Mouse (Mus musculus) lung, postnatal 4 days (tissue): ENCODE measurements around the gene Fgfr2.

Experiments used
- DNase-seq, 2 experiments: peaks; one replicate each; pipeline ENCODE4 v3.0.0; 2021

Fgfr2 gene

GRCm38 (mm10) chr7:132198806-132199205, 924.3 kb downstream of the Fgfr2 start:
- no peak for DNase-seq

DNA sequence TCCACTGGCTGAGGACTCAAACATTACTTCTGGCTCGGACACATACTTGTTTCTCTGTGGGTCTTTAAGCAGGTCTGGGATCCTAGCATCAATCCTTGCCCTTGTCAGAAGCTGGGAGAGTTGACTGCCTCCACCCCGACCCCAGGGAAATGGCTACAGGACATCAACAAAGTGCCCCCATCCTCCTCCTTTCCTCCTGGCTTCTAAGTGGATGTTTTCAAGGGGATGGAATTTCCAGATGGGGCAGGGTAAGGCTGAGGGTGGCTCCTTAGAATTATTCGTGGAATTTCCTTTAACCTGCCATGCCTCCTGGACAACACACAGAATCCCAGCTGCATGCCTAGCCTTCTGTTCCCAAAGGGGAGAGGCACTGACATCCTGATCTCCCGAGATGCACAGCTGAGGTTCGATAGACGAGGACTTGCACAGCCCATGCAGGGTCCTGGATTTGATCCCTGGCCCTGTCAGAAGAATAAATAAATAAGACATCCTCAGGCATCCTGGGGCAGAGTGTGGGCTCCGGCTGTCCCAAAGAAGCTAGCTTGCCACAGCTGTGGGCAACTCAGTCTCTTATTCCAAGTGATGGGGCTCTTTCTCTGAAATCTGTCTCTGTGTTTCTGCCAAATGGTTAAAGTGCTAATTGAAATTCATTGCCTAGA, 925.2 kb downstream of the Fgfr2 start:
- no peak for DNase-seq

- DNase-seq, result no peak
Measured at GRCm38 (mm10) chr7:132196581-132196980, 926.6 kb downstream of the Fgfr2 start.

DNA sequence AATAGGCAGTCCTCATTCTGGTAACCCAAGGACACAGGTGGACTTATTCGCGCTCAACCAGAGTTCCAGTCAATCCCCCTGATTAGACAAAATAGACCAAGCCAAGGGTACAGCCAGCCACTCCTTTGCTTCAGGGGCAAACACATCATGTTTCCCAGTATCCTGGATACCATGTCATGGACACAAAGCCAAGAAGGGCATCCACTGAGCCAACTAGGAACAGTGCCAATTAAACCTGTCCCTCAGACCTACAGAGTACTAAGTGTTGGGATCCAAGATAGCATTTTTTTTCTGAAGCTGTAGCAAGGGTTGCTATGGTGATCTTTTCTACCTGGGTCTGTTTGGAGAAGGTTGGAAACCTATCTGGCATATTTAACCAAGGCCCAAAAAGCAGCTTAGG, 929.5 kb downstream of the Fgfr2 start:
- no peak for DNase-seq

- DNase-seq, result no peak
Measured at GRCm38 (mm10) chr7:132187456-132187855, 935.7 kb downstream of the Fgfr2 start.

GRCm38 (mm10) chr7:132183892-132184404, 939.2 kb downstream of the Fgfr2 start:
- no peak for DNase-seq

- no peak for DNase-seq
Measured at GRCm38 (mm10) chr7:132181586-132182198, 941.5 kb downstream of the Fgfr2 start.

DNA sequence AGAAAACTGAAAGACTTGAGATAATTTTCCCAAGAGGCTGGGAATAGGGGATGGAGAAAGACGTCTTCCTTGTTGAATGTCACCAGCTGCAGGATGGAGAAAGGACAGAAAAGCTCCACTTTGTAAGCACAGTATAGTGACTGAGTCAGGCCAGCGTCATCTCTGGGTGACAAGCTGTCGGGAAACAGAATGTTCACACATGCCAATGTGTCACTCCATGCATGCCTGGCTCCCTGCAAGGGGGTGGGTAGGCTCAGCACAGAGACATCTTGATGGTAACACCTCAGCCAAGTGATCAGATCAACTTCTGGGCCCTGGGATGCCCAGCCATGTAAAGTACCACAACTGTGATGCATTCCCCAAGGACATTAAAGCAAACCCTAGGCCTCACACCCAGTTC, 942.1 kb downstream of the Fgfr2 start:
- no peak for DNase-seq

DNA sequence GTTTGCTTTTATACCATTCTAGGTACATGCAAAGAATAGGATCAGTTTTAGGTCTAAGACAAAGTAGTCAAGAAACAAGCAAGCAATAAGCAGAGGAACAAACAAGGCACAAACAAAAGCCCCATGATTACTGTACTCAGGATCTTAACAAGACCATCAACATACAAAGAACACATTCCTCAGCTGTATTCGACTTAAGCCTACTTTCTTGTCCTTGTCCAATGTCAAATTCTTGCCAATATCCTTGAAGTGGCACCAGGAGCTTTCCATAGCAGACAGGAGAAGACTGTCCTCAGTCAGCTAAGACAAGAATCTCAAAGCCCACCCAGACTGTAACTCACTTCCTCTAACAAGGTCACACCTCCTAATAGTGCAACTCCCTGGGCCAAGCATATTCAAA, 944.1 kb downstream of the Fgfr2 start:
- no peak for DNase-seq

GRCm38 (mm10) chr7:132174787-132175186, 948.4 kb downstream of the Fgfr2 start:
- DNase-seq, result no peak

- DNase-seq, result no peak
Measured at GRCm38 (mm10) chr7:132174296-132174695, 948.9 kb downstream of the Fgfr2 start.

GRCm38 (mm10) chr7:132172220-132172619, 950.9 kb downstream of the Fgfr2 start:
- DNase-seq, result no peak

GRCm38 (mm10) chr7:132171716-132172115, 951.4 kb downstream of the Fgfr2 start:
- no peak for DNase-seq

- no peak for DNase-seq
Measured at GRCm38 (mm10) chr7:132169419-132170169, 953.6 kb downstream of the Fgfr2 start.

DNA sequence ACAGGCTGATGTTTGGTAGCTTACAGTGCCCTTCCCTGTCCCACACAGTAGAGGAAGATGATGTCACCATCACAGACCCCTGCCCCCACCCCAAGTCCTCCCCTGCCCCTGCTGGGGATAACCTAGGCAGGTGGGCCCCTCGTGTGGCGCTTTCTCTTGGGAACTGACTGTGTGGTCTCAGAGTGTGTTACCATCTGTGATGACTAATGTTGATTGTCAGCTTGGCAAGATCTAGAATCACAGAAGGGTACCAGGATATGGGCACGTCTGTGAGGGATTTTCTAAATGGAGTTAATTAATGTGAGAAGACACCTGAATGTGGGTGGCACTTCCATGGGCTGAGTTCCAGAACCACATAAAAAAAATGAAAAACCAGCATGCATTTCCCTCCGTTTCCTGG, 955.9 kb downstream of the Fgfr2 start:
- DNase-seq, result no peak

DNA sequence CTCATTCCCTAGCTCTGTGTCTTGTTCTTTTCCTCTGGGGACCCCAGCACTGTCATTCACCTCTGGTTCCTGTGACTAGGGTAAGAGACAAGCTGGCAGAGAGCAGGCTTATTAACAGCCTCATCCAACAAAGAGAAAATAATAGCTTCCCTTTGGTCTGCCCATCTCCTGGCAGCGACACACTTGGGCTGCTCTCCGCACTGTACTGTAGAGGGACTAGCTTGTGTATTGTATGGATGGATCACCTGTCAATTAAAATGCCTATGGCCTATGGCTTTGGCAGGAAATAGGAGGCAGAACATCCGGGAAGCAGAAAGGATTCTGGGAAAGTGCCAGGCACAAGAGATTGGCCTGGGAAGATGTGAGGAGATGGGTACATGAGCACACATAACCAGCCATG, 960.9 kb downstream of the Fgfr2 start:
- no peak for DNase-seq

- DNase-seq, result no peak
Measured at GRCm38 (mm10) chr7:132158321-132159025, 964.7 kb downstream of the Fgfr2 start.

GRCm38 (mm10) chr7:132154368-132154961, 968.7 kb downstream of the Fgfr2 start, which contains the start of gene Cpxm2:
Gene Cpxm2 (minus strand): TSS chr7:132154739.
- DNase-seq, result no peak

GRCm38 (mm10) chr7:132153725-132154147, 969.4 kb downstream of the Fgfr2 start:
- no peak for DNase-seq

DNA sequence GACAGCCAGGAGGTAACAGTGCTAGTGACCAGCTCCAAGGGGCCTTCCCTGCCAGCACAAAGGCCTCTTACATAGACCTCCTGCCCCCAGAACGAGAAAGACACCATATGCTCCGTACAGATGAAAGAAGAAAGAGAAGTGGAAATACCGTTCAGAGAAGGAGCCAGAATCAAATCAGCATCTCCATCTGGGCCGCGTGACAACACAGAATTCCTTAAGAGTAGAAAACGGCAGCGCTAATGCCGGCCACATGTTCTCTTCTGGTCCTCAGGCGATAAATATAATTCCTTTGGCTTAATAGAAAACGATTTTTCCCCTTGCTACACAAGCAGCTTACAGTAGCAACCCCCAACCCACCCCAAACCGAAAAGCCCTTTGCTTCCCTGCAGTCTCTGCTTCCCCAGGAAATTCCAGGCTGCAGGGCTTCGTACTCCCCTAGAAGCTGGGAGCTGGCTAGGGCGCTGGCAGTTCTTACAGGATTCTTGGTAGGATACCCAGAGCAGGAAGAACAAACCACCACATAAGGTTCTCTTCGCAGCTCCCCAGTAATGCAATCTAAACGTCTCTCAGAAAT, 977.8 kb downstream of the Fgfr2 start:
- DNase-seq, result no peak

- no peak for DNase-seq
Measured at GRCm38 (mm10) chr7:132128687-132129086, 994.5 kb downstream of the Fgfr2 start.

DNA sequence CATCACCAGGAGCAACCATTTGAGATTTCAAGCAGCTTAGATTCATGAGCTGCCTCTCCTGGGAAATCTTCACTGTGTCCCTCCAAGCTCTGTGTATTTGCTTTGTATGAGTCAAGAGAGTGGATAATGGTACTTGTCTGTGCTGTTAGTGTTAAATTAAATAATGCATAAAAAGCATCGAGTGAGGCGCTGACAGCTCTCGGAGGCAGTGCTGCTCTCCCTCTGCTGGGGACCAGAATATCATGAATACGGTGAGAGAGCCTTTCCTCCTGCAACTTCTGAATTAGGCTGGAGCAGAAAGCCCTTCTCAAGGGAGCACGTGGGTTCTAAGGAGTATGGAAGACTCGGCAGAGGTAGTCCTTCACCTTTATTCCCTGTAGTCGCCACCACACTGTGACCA, 998.2 kb downstream of the Fgfr2 start:
- DNase-seq, result no peak
